Mouse (Mus musculus) frontal cortex, adult 2 months (tissue): ENCODE data around the gene Rasl10b. TPM values are rescaled to one million over a fixed set of nuclear protein-coding genes. Genes with fewer than 3 reads are reported as not detected.
A peak's percentile ranks its signal among the peaks of the same experiment; 100 is the strongest.

Source experiments
- DNase-seq, 2 experiments: peaks; one replicate each; pipeline ENCODE4 v3.0.0; 2022; ENCODE audit warnings: low spot score in 1 of 2; ENCODE audit errors: extremely low spot score in 1 of 2
- polyA plus RNA-seq: library from polyadenylated mRNA; depleted of rRNA; stranded (reverse); fragments of >200 nt; gene quantifications from 2 replicates; pipeline ENCODE4 v1.2.3, GENCODE M21; 2012; rRNA removed

The Rasl10b gene
- polyA plus RNA-seq: 341 and 351 TPM in 2 replicates

- DNase-seq: no peak
These were observed at the start of gene Rasl10b for GRCm38 (mm10) chr11:83409087-83409754. Gene Rasl10b, plus strand, starts transcription at chr11:83409137.

- DNase-seq: no peak
These were observed 44.3 kb upstream of the Rasl10b start for GRCm38 (mm10) chr11:83364656-83365055.

GRCm38 (mm10) chr11:83371267-83371666 lies 37.7 kb upstream of the Rasl10b start:
- DNase-seq: peak in 1 of 2 experiments; percentile 64

- DNase-seq: no peak
These were observed 29.1 kb upstream of the Rasl10b start for GRCm38 (mm10) chr11:83379745-83380341.

DNA sequence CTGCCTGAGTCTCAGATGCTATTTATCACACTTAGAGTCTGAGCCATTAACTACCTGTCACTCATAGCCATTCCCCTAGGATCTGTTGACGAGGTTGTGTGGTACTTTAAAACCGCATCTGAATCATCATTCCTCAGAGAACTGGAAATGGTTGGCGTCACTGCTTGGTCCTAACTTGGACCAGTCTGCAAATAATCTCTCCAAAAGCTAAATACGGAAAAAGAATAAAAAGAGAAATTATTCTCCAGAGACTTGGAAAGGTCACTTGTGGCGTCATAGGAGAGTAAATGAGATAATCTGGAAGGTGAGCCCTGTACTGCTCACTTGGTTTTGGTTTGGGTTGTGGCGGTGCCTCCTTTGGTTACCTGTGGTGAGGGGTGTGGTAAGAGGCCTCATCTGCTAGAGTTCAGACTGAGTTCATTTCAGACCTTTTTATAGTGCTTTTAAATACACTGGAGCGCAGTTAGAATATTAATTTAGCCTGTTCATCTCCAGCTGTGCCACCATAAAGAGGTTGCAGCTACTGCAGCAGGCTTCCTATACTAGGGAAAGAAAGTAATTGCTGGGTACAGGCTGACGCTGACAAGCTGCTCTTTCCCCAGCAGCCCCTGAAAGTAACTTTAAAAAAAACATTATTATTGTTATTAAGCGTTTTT lies 25.9 kb upstream of the Rasl10b start:
- no peak for DNase-seq

- DNase-seq: no peak
These were observed 25.4 kb upstream of the Rasl10b start for GRCm38 (mm10) chr11:83383532-83383887.

DNA sequence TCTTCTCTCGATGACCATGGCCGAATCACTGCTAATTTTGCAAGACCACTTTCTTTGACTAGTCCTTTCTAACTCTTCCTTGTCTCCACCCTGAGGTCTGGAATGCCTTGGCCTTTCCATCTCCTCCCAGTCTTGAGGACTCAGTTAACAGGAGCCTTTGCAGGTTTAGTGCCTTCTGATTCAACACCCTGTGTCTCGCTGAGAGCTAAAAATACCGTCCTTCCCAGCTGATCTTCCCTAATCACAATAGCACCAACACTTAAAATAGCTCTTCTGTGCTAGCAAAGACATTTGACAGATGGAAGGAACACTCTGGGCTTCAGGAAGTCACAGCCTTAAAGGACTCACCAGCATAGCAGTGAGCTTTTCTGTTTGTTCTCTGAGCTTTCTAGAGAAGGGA lies 15.9 kb upstream of the Rasl10b start:
- DNase-seq: no peak

- DNase-seq: no peak
These were observed 14.0 kb upstream of the Rasl10b start for GRCm38 (mm10) chr11:83394802-83395439.

GRCm38 (mm10) chr11:83397626-83398025 lies 11.3 kb upstream of the Rasl10b start:
- no peak for DNase-seq

GRCm38 (mm10) chr11:83398724-83399123 lies 10.2 kb upstream of the Rasl10b start:
- no peak for DNase-seq

- no peak for DNase-seq
These were observed 5.2 kb upstream of the Rasl10b start for GRCm38 (mm10) chr11:83403787-83404186.

GRCm38 (mm10) chr11:83406391-83406790 lies 2.5 kb upstream of the Rasl10b start:
- peak in 1 of 2 experiments; percentile 64 for DNase-seq

GRCm38 (mm10) chr11:83408242-83408641 lies 695 bp upstream of the Rasl10b start:
- DNase-seq: no peak

GRCm38 (mm10) chr11:83409792-83410291 lies 905 bp downstream of the Rasl10b start:
- no peak for DNase-seq

- DNase-seq: no peak
These were observed 1.6 kb downstream of the Rasl10b start for GRCm38 (mm10) chr11:83410510-83410909.

GRCm38 (mm10) chr11:83417080-83417479 lies 8.1 kb downstream of the Rasl10b start:
- no peak for DNase-seq

GRCm38 (mm10) chr11:83417708-83418107 lies 8.8 kb downstream of the Rasl10b start:
- DNase-seq: peak in 1 of 2 experiments; percentile 62

DNA sequence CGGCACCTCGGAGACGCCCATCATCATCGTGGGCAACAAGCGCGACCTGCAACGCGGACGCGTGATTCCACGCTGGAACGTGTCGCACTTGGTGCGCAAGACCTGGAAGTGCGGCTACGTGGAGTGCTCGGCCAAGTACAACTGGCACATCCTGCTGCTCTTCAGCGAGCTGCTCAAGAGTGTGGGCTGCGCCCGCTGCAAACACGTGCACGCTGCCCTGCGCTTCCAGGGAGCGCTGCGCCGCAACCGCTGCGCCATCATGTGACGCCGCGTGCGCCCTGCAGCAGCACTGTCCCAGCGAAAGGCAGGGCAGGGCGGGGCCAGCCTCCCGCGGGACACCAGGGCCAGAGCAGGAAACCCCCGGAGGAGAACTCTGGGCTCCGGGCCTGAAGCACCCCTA lies 9.6 kb downstream of the Rasl10b start:
- peak; percentile 62 to 76 for DNase-seq

DNA sequence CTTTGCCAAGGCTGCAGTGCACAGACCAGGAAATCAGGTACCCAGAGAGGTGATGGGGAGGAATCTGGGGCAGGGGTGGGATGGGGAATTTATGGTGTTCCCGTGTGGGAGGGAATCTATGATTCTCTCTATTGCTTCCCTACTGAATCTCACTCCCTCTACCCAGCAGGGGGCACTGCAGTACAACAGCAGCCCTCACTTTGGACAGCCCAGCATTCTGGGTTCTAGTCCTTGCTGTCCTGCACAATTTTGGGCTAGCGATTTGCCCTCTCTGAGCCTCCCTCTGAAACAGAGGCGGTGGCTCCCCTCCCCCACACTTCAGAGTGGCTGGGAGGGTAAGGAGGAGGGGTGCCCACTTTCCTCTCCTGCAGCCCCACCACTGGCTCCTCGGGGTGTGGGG lies 11.4 kb downstream of the Rasl10b start:
- peak in 1 of 2 experiments; percentile 60 for DNase-seq

DNA sequence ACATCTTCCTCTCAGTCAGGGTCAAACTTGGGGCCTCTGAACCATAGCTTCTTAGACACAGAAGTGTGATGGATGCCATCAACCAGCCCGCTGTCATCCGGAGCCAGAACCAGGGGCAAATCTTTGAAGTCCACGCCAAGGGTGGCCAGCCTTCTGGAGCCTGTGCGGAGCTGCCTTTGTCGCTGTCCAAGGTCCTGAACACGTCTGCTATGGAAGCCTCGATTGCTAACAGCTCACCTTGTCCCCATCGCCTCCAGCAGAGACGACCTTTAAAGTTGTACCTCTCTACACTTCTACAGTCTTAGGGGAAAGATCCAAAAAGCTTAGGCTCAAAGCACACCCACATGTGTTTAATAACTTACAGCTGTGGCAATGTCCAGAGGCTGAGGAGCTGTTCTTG lies 12.4 kb downstream of the Rasl10b start:
- no peak for DNase-seq

DNA sequence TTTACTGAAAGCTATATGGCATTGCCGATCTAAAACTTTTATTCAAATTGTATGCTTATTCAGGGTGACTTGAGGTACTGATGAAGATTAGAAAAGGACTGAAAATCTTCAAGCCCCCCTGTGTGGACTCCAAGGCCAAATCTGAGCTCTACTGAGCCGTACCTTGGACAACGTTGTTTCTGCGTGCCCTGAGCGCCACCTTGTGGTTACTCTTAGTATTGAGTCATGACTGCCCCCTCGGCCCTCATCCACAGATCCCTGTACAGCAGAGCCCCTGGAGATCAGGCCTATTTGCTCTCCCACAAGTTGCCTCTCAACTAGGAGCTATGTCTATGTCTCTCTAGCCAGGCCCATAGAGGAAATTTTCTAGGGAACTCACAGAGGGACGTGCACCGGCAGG lies 15.7 kb downstream of the Rasl10b start:
- DNase-seq: peak in 1 of 2 experiments; percentile 90
